Mouse (Mus musculus) spleen, adult 12 weeks (tissue): ENCODE results near the gene Gm8947.
A peak's percentile ranks its signal among the peaks of the same experiment; 100 is the strongest.
"Not testable (repeated sequence)": the region's sequence is repeated elsewhere in the genome, so short reads cannot be mapped to it uniquely, and the experiment has no call there.

ENCODE experiments used
- DNase-seq: peaks from one replicate; pipeline ENCODE4 v3.0.0; 2022; ENCODE audit warnings: low spot score

Gene Gm8947

GRCm38 (mm10) chr1:151192075-151192474 lies at the start of gene Gm8947:
Gene Gm8947, plus strand, starts transcription at chr1:151192376.
- DNase-seq, result not testable (repeated sequence)

DNA sequence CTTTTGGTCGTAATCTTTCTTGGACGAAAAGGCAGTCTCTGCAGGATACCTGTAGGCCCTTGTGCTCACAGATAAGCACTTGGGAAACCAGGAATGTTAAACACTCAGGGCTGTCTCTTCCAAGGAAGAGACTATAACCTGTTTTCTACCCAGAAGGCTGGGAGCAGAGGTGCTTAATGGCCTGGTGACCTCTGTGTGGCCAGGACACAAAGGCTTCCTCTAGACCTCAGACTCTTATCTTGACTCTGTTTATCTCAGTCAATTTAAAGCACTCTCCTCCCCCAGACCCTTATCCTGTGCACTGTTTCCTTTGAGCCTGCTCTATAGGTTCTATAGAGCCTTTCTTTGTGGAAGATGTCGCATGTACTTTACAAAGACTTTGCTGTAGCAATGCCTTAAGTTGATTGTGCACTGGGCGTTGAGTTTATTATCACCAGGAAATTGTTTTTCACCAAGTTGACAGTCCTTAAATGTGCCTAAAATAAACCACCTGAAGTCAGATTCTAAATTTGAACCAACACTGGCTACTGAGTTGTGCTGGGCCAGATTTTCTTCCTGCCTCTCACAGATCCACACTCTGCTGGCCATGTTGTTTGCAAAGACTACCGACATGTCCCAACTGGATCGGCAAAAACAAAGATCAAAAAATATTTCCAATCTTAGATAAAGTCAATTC lies 47.6 kb upstream of the Gm8947 start:
- DNase-seq, result no peak

GRCm38 (mm10) chr1:151147801-151148200 lies 44.4 kb upstream of the Gm8947 start:
- no peak for DNase-seq

- no peak for DNase-seq
These were observed 42.0 kb upstream of the Gm8947 start for GRCm38 (mm10) chr1:151150211-151150610.

- DNase-seq, result no peak
These were observed 41.1 kb upstream of the Gm8947 start for GRCm38 (mm10) chr1:151151089-151151488.

- DNase-seq, result no peak
These were observed 39.0 kb upstream of the Gm8947 start for GRCm38 (mm10) chr1:151153056-151153652.

GRCm38 (mm10) chr1:151154131-151154530 lies 38.0 kb upstream of the Gm8947 start:
- DNase-seq, result not testable (repeated sequence)

- no peak for DNase-seq
These were observed 36.0 kb upstream of the Gm8947 start for GRCm38 (mm10) chr1:151156129-151156528.

DNA sequence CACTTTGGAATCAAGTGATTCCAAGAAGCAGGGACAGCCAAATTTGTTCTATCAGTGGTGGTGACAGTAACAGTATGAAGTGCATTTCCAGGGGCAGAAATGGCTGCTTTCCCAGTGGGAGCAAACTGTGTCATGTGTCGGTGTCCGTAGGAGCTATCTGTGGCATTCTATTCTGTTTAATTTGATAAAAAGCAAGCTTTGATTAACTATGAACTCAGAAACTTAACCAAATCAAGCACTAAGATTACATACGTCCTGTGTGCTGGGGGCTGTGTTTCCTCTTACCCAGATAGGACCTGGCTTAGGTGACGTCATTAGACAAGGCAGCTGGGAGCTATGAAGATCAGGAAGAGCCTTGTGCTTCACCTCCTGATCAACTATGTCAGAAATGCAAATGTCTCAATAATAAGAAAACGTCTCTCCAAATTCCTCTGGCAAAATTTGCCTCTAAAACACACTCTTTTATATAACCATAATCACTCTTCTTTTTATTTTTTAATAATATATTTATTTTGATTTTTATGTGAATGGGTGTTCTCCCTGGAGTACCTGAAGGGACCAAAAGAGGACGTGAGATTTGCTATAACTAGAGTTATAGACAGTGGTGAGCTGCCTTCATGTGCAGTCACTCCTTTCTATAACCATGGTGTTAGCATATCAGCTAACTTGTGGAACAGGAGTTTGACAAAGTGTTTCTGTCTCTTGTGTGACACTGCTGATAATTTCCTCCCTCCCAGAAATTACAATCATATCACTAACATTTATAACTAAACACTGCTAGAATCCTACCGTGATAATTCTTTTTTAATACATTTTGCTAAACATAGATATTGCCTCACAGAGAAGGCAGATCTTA lies 35.2 kb upstream of the Gm8947 start:
- no peak for DNase-seq

DNA sequence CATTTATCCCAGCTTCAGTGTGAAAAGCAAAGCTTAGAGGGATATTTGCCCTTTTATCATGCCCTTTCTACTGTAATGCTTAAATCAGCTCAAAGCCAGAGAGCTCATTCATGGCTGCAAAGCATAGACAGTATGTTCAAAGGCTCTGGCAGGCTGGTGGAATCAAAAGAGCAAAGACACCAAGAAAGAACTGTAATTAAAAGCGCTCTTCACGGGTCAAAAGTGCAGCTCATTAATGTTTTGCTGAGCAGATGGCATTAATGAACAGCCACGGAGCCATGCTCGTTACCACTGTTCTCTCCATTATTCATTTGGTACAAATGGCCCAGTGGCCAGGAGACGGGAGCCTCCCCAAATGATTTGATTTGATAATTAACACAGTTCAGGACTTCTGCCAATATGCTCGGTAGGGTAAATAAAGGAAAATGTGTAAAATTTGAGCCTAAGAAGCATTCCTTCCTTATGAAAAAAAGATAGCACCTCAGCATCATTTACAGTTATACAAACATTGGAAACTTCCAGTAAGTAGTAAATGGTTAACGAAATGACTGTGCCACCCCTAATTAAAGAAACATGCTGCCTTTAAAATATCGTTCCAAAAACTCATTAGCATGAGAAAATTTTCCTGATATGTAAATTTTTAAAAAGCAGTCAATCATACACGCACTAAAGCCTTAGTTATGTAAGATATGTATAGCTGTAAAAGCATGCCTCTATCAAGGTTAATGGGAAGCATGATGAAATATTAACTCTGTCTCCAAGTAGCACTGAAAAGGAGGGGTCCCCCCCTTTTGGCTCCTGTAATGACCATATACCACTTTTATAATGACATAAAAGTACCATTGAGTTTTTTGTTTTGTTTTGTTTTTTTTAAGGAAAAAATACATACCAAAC lies 34.0 kb upstream of the Gm8947 start:
- no peak for DNase-seq

- DNase-seq, result no peak
These were observed 33.2 kb upstream of the Gm8947 start for GRCm38 (mm10) chr1:151158857-151159510.

DNA sequence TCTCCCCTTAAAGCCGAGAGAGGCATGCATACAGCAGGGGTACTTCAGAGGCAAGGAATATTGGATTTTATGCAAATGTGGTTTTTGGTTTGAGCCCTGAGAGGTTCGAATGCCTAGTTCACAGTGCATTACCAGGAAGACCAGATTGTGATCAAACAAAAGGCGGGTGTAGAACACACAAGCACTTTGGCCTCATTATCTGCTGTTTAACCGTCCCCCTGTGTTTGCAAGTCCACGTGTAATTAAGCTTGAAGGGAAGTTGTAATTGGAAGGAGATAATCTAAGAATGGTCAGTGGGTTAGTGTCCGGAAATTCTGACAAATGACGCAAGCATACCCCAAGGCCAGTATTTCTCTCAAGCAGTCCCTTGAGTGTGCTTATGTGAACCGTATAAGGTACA lies 26.1 kb upstream of the Gm8947 start:
- DNase-seq, result no peak

GRCm38 (mm10) chr1:151167297-151168047 lies 24.7 kb upstream of the Gm8947 start:
- no peak for DNase-seq

- no peak for DNase-seq
These were observed 23.5 kb upstream of the Gm8947 start for GRCm38 (mm10) chr1:151168637-151169036.

DNA sequence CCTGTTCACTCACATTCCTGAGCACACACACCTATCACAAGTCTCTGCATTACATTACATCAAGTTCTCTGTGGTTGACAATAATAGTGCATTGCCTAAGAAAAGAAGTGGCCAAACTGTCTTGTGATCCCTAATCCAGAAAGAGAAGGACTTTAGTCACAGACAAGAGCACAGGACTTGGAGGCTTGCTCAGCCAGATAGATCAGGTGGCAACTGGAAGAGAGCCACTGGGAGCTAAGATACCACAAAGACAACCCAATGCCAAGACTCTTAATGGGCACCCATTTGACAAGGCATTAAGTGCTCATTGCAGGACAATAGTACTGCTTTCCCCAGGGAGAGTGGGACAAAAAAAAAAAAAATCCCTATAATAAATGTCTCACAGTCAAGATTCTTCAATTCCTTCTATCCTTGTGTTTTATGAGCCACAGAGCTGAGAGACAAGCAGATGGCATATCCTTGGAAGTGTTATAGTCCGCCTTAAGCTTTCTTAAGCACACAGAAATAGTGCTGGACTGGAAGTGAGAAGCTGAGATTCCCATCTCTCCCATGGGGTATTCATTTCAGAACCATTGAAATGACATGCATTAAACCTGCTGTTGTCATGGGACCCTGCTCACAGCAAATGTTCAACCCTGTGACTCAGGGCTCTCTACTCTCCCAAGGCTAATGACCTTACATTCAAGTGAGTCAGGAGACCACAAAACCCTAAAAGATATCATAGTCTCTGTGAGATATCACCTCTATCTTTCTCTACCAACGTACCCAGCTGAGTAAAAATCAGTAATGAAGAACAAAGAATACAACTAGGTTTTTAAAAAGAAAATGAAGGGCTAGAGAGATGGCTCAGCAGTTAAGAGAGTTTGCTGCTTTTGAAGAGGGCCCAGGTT lies 20.4 kb upstream of the Gm8947 start:
- no peak for DNase-seq

- DNase-seq, result peak; percentile 12
These were observed 14.9 kb upstream of the Gm8947 start for GRCm38 (mm10) chr1:151177030-151177936.

DNA sequence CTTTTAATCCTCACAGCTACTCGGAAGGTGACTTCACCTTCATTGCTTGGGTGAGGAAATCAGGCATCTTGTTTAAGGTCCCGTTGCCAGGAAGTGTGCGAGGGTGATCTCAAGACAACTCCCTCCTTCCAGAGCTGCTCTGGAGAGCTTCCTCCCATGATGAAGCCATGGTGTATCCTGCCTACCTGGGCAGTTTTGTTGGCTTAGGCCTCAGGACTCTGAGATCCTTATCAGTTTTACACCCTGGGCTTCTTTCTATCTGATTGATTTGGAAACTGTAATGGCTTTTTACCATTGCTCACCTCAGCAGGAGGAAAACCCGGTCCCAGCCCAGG lies 14.3 kb upstream of the Gm8947 start:
- peak; percentile 30 for DNase-seq

- DNase-seq, result no peak
These were observed 13.6 kb upstream of the Gm8947 start for GRCm38 (mm10) chr1:151178505-151179083.
